Mouse (Mus musculus): ENCODE data around the gene Serpinb6c. TPM values are rescaled to one million over a fixed set of nuclear protein-coding genes. Genes with fewer than 3 reads are reported as not detected.
"Not testable (repeated sequence)": the region's sequence is repeated elsewhere in the genome, so short reads cannot be mapped to it uniquely, and the experiment has no call there.

Serpinb6c gene
- 0.95 TPM in 2 replicates for polyA plus RNA-seq (2015; fragmentation: Nextera tagmentation; extraction: Ambion mirVana)

DNA sequence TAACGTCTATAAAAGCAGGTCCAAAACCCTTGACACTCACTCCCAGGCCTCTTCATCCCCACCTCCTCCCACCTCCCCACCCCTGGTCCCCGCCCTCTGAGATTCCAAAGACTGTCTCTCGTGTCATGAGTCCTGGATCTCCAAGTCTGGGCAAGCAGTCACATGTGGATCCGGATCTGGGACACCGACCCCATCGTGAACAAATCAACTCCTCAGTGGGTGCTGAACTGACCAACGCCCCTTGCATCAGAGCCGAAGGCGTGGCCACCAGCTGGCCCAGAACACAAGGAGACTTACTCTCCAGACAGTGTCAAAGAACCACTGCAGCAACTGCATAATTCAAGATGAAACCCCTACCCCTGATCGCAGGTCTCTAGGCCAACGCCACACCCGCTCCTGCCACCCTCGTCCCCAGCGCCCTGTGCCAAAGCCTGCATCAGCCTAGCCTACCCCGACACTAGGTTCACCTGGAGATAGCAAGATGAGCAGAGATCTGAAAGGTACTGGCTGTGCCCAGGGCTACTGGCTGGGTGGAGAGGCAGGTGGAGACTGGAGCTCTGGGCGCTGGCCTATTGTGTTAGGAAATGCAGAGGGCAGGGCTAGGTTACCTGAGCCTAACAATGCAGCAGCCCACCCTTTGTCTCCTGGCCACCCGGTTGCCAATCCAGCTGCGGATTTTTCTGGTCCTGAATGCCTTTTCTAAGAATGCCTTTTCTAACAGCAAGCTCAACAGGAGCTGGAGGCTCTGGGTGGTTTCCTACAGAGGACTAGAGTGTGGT, at the start of gene Serpinb6c:
TSS of gene Serpinb6c (minus strand) at position 533 of the 779 bp plus-strand sequence.
- ATAC-seq (ENCODE audit: low FRiP score), result no peak

DNA sequence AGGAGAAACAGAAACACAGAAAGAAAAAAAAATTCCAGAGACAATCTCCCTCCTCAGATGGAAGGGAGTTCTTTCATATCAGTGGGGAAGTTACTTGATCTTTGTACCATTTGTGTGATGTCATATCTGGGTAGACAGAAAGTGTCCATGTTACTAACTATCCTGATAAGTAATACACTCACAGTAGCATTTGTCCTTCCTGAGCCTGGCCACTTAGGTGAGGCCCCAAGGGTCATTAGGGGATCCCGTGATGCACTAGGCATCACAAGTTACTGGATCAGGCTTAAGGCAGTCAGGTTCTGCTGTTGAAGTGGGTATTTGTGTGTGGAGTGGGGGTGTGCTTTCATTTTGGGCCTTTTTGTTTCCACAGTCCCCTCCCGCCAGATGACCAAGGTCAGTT, 47.4 kb upstream of the Serpinb6c start:
- Histone ChIP-seq H3K27me3 (replicated peaks) (no peaks in the 10 kb centered on the region), H3K4me3 (replicated peaks) (no peak overlapping the region), H3K36me3 (no peaks in the 10 kb centered on the region), H3K27ac (replicated peaks) (no peak overlapping the region), H3K9ac (replicated peaks) (no peak overlapping the region), H3K4me1 (no peaks in the 10 kb centered on the region), H3K9me3 (replicated peaks) (no peaks in the 10 kb centered on the region), H3K4me2 (no peak overlapping the region)
- 87% methylated on average over 2 of the region's 2 CpGs for WGBS
- ATAC-seq (ENCODE audit: low FRiP score), result no peak

More for the DNA sequence above, at the start of gene Serpinb6c:
- 78% methylated on average over 18 of the region's 18 CpGs for WGBS
- Histone ChIP-seq H3K27ac (replicated peaks) (no peak within 1 kb of the TSS), H3K9ac (replicated peaks) (no peak within 1 kb of the TSS), H3K27me3 (replicated peaks) (no peaks in the 10 kb centered on the region), H3K4me1 (no peaks in the 10 kb centered on the region), H3K4me2 (no peak within 1 kb of the TSS), H3K36me3 (no peaks in the 10 kb centered on the region), H3K9me3 (replicated peaks) (no peaks in the 10 kb centered on the region), H3K4me3 (replicated peaks) (no peak within 1 kb of the TSS)

DNA sequence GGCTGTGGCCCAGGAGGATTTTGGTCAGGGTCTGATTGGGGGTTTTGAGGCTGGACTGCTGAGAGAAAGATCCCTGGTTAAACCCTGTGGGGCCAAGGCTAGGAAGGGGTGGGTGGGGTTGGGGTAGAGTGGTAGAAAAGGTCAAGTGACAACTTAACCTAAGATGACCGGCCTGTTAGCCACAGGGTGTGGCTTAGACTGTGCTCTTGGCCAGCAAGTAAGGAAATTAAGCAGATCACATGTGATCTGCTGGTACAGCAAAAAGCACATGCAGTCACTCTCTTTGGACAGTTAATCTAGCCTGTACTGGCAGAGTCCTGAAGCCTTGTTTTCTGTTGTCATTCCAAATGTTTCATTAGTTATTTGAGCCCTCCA, 46.6 kb upstream of the Serpinb6c start:
- Histone ChIP-seq H3K4me2 (no peak overlapping the region), H3K27me3 (replicated peaks) (no peaks in the 10 kb centered on the region), H3K4me3 (replicated peaks) (no peak overlapping the region), H3K9ac (replicated peaks) (no peak overlapping the region), H3K4me1 (no peaks in the 10 kb centered on the region), H3K9me3 (replicated peaks) (no peaks in the 10 kb centered on the region), H3K36me3 (no peaks in the 10 kb centered on the region), H3K27ac (replicated peaks) (no peak overlapping the region)
- WGBS, result 79% methylated on average over 1 of the region's 1 CpGs
- ATAC-seq (ENCODE audit: low FRiP score), result no peak

DNA sequence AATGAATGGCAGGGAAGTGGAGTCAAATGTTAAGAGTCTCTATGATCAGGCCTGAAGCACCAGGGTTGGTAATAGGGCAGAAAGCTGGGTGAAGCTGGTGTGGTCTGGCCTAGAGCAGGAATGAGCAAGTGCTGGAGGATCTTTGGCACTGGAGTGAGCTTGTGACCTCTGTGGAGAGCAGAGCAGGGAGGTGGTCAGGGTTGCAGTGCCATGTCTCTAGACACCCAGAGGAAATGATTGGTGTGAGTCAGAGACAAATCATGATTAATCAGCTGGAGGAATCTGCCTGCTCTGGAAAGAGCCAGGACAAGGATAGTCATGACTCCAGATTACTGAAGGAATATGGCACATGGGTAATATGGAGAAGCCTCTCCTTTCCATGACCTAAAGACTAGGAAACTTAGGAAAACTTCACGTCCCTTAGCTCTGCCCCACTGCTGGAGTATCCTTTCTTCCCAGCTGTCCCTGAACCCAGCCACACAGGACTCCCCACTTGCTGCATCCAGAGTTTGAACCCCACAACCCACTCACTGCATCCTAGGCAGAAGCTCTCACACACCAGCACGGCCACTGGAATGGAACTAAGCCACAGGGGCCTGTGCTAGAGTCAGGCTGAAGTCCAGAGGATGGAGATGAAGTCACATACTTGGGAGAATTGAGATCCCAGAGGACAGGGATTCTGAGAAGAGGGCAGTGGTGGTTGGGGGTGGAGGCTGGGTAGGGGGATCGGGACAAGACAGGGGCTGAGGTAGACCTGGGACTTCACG, 46.0 kb upstream of the Serpinb6c start:
- Histone ChIP-seq H3K36me3 (no peaks in the 10 kb centered on the region), H3K9me3 (replicated peaks) (no peaks in the 10 kb centered on the region), H3K27ac (replicated peaks) (no peak overlapping the region), H3K4me2 (no peak overlapping the region), H3K27me3 (replicated peaks) (no peaks in the 10 kb centered on the region), H3K4me3 (replicated peaks) (no peak overlapping the region), H3K4me1 (no peaks in the 10 kb centered on the region), H3K9ac (replicated peaks) (no peak overlapping the region)
- ATAC-seq (ENCODE audit: low FRiP score), result no peak
- 87% methylated on average over 4 of the region's 4 CpGs for WGBS

DNA sequence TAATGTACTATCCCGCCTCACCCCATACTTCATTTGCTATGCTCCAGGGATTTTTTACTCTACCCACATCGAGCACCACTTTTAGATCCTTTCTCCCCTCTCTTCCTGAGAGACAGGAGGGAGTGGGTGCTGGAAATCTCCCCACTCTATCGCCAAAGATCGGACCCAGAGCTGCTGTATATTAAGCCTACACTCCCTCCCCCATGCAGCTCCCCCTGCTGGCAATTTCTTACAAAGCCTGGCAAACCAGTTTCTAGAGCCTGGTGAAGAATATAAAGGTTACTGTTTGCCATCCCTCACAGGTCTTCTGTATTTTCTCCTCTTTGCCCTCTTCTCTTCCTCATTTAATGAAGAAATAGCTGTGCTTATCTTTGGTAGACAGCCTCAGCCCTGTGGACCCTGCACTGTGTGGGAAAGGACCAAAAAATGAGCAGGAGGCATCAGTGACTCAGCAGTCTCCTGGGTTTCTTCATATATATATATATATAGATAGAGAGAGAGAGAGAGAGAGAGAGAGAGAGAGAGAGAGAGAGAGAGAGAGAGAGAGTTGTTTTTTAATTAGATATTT, 36.8 kb upstream of the Serpinb6c start:
- WGBS, result 38% methylated on average over 4 of the region's 4 CpGs

DNA sequence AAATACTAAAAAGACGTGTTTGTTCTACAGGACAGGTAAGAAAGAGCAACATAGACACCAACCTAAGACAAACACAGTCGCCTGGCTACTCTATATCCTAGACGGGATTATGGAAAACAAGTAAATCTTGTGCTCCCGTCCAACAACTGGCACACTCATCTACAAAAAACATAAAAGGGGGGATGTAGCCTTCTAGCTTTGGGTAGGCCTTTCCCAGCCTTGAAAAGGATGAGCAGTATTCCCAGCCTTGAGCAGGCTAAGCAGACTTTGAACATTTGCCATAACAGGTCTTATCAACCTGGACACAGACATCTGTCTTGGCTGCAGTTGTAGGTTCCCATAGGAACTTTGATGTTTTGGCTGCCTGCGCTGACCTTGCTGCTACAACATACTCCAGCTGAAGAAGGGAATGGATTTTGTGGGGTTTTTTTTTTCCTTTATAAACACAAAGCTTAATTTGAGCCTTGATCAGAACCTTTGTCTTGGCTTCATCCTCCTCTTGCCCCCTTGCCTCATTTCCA, 35.8 kb upstream of the Serpinb6c start:
- Histone ChIP-seq H3K27me3 (replicated peaks) (no peaks in the 10 kb centered on the region; the same call in 1 of the 2 replicates), H3K36me3 (no peaks in the 10 kb centered on the region), H3K4me3 (replicated peaks) (no peak overlapping the region), H3K9me3 (replicated peaks) (no peaks in the 10 kb centered on the region), H3K27ac (replicated peaks) (no peak overlapping the region), H3K4me1 (no peaks in the 10 kb centered on the region), H3K4me2 (no peak overlapping the region), H3K9ac (replicated peaks) (no peak overlapping the region)
- ATAC-seq (ENCODE audit: low FRiP score), result no peak
- 96% methylated on average over 5 of the region's 5 CpGs for WGBS

More for the DNA sequence above, 36.8 kb upstream of the Serpinb6c start:
- no peaks in the 10 kb centered on the region for H3K36me3 ChIP-seq
- H3K4me2 ChIP-seq, result no peak overlapping the region
- no peak overlapping the region for H3K27ac ChIP-seq (replicated peaks)
- H3K27me3 ChIP-seq (replicated peaks), result no peaks in the 10 kb centered on the region
- H3K4me1 ChIP-seq, result no peaks in the 10 kb centered on the region
- no peak overlapping the region for H3K4me3 ChIP-seq (replicated peaks)
- no peak overlapping the region for H3K9ac ChIP-seq (replicated peaks)
- ATAC-seq (ENCODE audit: low FRiP score), result no peak
- H3K9me3 ChIP-seq (replicated peaks), result no peaks in the 10 kb centered on the region

DNA sequence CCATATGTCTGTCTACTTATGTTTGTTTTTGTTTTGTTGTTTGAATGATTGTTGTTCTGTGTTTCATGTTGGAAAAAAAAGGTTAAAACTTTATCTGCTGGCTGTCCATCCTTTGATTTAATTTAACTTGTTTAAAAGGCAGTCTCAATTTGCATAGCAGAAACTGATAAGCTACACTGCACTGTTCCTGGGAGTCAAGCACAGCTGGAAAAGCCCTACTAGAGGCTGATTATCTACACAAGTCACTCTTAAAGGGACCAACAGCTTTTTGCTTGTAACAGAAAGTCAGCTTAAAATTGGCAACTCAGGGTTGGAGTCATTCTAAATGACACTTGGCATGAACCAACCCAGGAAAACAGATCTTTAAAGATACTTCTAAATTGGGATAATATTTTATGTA, 32.1 kb upstream of the Serpinb6c start:
- H3K9me3 ChIP-seq (replicated peaks); H3K4me3 ChIP-seq (replicated peaks); H3K9ac ChIP-seq (replicated peaks); H3K4me1 ChIP-seq; ATAC-seq (ENCODE audit: low FRiP score); H3K4me2 ChIP-seq; H3K36me3 ChIP-seq; H3K27me3 ChIP-seq (replicated peaks); H3K27ac ChIP-seq (replicated peaks): not testable (repeated sequence)

DNA sequence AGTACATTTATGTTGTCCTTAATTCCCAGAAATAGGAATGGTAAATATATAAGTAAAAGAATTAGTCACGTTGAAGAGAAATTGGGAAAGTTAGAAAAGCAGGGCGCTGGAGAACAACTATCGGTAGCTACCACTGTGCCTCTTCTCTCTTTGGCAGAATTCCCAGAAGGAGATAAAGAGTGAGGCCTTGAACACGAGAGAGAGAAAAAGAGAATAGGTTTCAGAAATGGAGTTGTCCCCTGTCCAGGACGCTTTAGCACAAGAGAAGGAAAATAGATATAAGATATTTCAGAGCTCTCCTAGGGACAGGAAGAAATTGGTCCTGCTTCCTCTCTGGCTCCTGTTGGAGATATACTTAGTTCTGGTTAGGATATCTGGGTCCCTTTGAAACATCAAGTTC, 31.6 kb upstream of the Serpinb6c start:
- H3K4me3 ChIP-seq (replicated peaks), result no peak overlapping the region
- H3K36me3 ChIP-seq, result no peaks in the 10 kb centered on the region
- H3K4me1 ChIP-seq, result 0 out of 2 replicates have a peak, but pooled peaks cover 4% of the 10 kb centered on the region
- H3K4me2 ChIP-seq, result no peak overlapping the region
- H3K9me3 ChIP-seq (replicated peaks), result no peaks in the 10 kb centered on the region
- no peak overlapping the region for H3K27ac ChIP-seq (replicated peaks)
- no peak for ATAC-seq (ENCODE audit: low FRiP score)
- no peaks in the 10 kb centered on the region; the same call in 1 of the 2 replicates for H3K27me3 ChIP-seq (replicated peaks)
- WGBS, result 67% methylated on average over 5 of the region's 5 CpGs
- H3K9ac ChIP-seq (replicated peaks), result no peak overlapping the region

DNA sequence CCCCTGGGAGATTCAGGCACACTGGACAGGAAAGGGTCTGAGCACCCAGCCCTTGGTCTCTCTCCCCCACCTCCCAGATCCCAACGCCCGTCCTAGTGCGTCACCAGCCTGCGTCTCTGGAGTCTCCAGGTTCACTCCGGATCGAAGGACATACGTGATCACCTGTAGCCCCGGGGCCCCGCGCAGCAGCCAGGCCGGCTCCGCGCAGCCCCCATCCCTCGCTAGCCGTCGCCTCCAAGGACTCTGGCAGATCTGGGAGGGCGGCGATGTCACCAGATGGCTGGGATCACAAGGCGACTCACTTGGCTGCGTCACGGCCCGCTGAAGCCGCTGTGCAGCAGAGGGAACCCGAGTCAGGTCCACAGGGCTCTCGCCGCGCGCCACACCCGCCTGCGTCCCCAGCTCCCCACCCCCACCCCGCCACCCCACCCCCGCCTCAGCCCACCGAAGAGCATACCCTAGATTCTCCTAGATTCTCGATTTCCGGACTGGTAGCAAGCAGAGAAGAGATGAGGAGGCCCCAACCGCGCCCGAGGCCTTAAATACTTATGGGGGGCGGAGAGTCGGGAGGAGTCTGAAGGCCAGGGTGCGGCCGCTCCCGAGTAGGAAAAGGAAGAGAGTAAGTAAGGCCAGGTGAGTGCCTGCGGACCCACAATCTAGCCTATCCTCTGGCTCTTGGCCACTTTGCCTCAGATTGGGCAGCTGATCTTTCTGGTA, 30.1 kb upstream of the Serpinb6c start:
- Histone ChIP-seq H3K4me1 (0 out of 2 replicates have a peak, but pooled peaks cover 4% of the 10 kb centered on the region), H3K27me3 (replicated peaks) (no peaks in the 10 kb centered on the region; the same call in 1 of the 2 replicates), H3K27ac (replicated peaks) (no peak overlapping the region), H3K4me2 (peak overlapping the region; percentile 85), H3K4me3 (replicated peaks) (peak overlapping the region; percentile 55), H3K9me3 (replicated peaks) (no peaks in the 10 kb centered on the region), H3K9ac (replicated peaks) (peak overlapping the region; percentile 56), H3K36me3 (no peaks in the 10 kb centered on the region)
- peak; percentile 91 for ATAC-seq (ENCODE audit: low FRiP score)
- under 1% methylated on average over 44 of the region's 44 CpGs for WGBS

DNA sequence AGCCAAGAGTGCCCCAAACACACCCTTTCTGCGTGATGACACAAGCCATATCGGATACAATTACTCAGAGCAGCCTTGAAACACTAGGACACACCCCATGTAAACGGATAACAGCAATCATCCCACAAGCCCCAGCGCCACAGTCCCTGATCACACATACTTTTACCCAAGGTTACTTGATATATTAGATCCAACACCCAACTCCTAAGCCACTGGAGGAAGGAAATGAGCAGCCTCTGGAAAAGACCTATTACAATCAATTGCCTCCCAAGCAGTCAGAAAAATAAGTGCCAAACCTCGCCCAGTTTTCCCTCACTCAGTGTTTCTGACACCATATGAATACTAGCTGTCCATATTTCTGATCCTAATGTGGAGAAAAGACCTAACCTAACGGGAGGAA, 29.2 kb upstream of the Serpinb6c start:
- H3K9ac ChIP-seq (replicated peaks), result no peak overlapping the region
- H3K36me3 ChIP-seq, result no peaks in the 10 kb centered on the region

DNA sequence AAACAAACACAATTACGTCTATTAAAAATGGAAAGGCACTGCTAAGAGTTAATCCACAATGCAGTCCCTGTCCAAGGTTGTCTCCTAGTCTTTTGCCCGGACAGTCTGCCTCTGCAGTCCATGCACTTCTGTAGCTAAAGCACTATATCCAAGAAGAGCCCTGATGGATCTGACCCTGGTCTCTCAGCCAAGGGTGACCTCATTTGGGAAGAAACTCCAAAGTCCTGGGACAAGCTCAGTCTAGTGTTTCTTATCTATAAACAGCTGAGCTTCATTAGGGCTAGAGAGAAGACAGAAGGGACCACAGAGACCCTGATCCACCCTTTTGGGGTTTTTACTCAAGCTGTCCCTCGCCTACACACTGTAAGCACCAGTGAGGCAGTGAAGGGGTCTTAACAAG, 25.4 kb upstream of the Serpinb6c start:
- WGBS, result 92% methylated on average over 3 of the region's 3 CpGs

More for the DNA sequence above, 29.2 kb upstream of the Serpinb6c start:
- Histone ChIP-seq H3K9me3 (replicated peaks) (no peaks in the 10 kb centered on the region), H3K4me1 (0 out of 2 replicates have a peak, but pooled peaks cover 4% of the 10 kb centered on the region), H3K4me2 (peak overlapping the region; percentile 85), H3K27ac (replicated peaks) (no peak overlapping the region), H3K27me3 (replicated peaks) (no peaks in the 10 kb centered on the region; the same call in 1 of the 2 replicates), H3K4me3 (replicated peaks) (peak overlapping the region; percentile 55; the same call in 1 of the 2 replicates)
- no peak for ATAC-seq (ENCODE audit: low FRiP score)
- 76% methylated on average over 6 of the region's 6 CpGs for WGBS

More for the DNA sequence above, 25.4 kb upstream of the Serpinb6c start:
- Histone ChIP-seq H3K9ac (replicated peaks) (no peak overlapping the region), H3K27ac (replicated peaks) (no peak overlapping the region), H3K4me1 (0 out of 2 replicates have a peak, but pooled peaks cover 1% of the 10 kb centered on the region), H3K27me3 (replicated peaks) (no peaks in the 10 kb centered on the region), H3K4me2 (no peak overlapping the region), H3K4me3 (replicated peaks) (no peak overlapping the region), H3K36me3 (0 out of 2 replicates have a peak, but pooled peaks cover 3% of the 10 kb centered on the region), H3K9me3 (replicated peaks) (no peaks in the 10 kb centered on the region)
- no peak for ATAC-seq (ENCODE audit: low FRiP score)

Data from neural tube, embryonic 15.5 days (tissue).